Mouse (Mus musculus) monocyte, adult 5-6 weeks (primary cell): ENCODE measurements around the gene Stag3. TPM values are rescaled to one million over a fixed set of nuclear protein-coding genes. Genes with fewer than 3 reads are reported as not detected.
A peak's percentile ranks its signal among the peaks of the same experiment; 100 is the strongest.

Experiments
- ATAC-seq: fragments of 153-309, 156-312 bp; replicated peaks from 2 replicates; pipeline ENCODE4 v1.8.0; 2017; ENCODE audit warnings: mild to moderate bottlenecking; ENCODE audit not compliant: low TSS enrichment, insufficient number of reproducible peaks, severe bottlenecking, poor library complexity, low FRiP score
- total RNA-seq: library from RNA; stranded (forward); fragments of 200-1000, 200-491, 200-594 nt; gene quantifications from 3 replicates; pipeline ENCODE4 v1.2.3, GENCODE M21; 2017

Gene Stag3
- total RNA-seq, result 1.3 to 2.2 TPM (median 1.6 TPM) in 3 replicates

GRCm38 (mm10) chr5:138279585-138280424 is at the start of gene Stag3, which contains the start of the genes Gm43720 and Gpc2:
TSS of gene Stag3 (plus strand) at chr5:138280240.
TSS of gene Gm43720 (minus strand) at chr5:138279958.
TSS of gene Gpc2 (minus strand) at chr5:138280005.
- peak; percentile 92 for ATAC-seq

DNA sequence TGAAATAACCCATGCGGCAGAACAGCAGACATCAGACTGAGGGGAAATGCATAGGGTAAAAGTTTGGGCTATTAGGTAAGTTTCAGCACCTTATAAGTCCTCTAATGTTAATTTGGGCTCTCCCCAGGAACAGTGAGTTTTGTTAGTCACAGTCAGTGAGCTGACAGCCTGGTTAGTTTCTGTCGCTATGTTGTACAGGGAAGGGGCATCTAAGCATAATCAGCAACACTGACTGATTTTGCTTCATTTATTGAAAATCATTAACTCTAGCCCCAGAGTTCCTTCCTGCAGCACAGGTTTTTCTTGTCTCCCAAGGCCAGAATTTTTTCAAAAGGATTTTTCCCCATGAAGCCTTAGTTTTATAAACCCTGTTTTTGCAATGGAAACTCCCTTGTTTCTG is 46.3 kb upstream of the Stag3 start:
- ATAC-seq, result no peak

- no peak for ATAC-seq
Observed at GRCm38 (mm10) chr5:138234224-138234623, 45.8 kb upstream of the Stag3 start.

DNA sequence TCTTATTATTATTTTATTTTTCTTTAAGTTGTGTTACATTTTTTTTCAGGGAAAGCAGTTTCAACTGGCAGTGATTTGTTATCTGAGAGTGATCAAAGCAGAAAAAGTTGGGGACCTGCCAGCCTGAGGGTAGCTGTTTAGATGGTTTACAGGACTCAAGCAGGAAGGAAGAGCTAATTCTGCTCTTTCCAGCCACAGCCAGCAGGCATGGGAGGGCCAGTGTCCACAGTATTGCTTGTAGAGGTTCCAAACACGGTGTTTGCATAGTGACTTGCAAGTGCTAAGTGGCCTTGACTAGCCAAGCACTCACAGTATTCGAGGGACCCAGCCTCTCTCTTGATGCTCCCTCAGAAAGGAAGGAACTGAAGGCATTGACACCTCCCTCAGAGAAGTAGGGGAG is 38.5 kb upstream of the Stag3 start:
- no peak for ATAC-seq

DNA sequence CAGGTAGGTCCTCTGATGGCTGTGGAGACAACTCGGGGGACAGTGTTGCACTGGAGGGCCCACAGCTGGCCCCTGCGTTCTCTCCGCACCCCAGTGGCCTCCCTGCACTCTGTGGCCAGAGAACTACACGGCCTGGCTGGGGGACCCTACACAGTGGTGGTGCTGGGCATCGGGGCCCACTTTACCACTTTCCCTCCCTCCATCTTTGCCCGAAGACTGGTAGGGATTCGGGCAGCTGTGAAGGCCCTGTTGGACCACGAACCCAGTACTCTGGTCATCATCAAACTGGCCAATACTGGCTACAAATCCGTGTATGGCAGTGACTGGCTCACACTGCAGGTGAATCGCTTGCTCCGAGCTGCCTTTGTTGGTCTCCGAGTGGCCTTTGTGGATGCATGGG is 28.9 kb upstream of the Stag3 start:
- no peak for ATAC-seq

GRCm38 (mm10) chr5:138253061-138253460 is 27.0 kb upstream of the Stag3 start:
- ATAC-seq, result no peak

GRCm38 (mm10) chr5:138255353-138256093 is 24.5 kb upstream of the Stag3 start, which contains the start of gene Lamtor4:
TSS of gene Lamtor4 (plus strand) at chr5:138255482.
- ATAC-seq, result peak; percentile 96

DNA sequence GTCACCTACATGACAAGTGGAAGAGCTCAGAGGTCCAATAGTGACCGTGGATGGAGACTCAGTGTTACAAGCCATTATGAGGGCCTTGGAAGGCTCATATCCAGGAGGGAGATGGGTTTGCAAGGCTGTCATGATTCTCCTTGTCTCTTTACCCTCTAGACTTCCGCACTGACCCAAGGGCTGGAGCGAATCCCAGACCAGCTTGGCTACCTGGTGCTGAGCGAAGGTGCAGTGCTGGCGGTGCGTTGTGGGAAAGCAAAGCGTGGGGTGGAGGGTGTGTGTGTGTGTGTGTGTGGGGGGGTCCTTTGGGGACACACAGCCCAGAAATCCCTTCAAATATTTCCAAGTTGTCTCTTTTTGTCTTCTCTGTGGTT is 24.0 kb upstream of the Stag3 start:
- ATAC-seq, result no peak

DNA sequence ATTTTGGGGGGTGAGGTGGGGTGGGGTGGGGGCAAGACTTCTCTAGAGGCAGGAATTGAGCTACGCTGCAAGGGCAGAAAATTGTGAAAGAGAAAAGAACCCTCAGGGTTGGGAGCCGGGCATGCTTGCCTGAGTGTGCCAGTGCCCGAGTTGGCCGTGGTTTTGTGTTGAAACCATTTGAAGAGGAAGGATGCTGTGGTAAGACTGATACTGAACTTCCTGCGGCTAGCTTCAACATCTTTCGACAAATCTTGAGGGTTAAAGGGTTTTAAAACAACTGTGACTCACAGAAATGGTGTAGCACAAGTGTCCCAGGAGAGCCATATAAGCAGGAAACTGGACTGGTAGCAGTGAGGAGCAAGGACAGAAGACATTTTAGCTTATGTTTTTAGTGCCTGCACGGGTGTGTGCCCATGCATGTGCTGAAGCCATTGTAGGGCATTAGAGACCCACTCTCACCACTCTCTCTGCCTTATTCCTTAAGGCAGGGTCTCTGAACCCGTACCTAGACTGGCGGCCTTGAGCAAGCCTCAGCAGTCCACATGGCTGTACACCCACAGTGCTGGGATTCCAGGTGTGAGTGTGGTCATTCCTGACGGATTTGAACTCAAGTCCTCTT is 23.0 kb upstream of the Stag3 start:
- ATAC-seq, result peak; percentile 70

GRCm38 (mm10) chr5:138257585-138257978 is 22.5 kb upstream of the Stag3 start:
- ATAC-seq, result no peak

DNA sequence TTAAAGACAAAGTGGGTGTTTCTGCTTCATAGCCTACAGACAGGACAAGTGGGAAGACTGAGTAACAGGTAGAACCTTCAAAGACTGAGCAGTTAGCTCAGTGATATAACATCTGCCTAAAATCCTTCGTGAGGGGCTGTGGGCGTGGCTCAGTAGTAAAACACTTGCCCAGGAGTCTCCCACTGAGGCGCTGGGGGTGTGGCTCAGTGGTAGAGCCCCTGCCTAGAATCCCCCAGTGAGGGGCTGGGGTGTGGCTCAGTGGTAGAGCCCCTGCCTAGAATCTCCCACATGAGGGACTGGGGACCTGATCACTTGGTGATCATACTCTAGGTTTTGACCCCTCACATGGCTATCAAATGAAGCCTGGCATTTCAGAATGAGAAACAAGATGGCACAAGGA is 22.0 kb upstream of the Stag3 start:
- no peak for ATAC-seq

DNA sequence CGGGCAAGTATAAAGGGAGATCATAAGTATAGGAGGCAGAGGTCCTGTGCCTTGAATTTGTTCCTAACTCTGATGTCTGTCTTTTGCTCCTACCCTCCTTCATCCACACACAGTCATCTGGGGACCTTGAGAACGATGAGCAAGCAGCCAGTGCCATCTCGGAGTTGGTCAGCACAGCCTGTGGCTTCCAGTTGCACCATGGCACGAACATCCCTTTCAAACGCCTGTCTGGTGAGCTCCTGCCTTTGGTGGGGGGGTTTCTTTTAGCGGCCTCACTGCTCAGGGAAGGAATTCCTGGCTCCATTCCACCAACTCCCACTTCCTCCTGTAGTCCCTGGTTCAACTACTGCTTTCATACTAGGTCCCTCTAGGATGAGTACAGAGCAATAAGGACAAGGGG is 21.5 kb upstream of the Stag3 start:
- ATAC-seq, result no peak

DNA sequence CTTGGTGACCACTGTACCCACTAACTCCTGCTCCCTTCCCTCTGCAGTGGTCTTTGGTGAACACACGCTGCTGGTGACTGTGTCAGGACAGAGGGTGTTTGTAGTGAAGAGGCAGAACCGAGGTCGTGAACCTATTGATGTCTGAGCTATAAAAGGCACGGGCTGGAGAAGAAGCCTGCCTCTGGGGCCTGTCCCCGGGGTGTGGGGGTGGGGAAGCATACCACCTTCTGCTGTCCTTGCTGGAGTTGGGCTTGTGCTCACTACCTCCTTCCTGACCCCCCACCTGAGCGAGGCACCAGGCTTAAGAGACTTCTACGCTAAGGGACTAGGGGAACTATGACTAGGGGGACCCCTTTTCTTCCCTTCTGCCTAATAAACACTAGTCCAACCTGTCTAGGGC is 21.0 kb upstream of the Stag3 start:
- ATAC-seq, result no peak

DNA sequence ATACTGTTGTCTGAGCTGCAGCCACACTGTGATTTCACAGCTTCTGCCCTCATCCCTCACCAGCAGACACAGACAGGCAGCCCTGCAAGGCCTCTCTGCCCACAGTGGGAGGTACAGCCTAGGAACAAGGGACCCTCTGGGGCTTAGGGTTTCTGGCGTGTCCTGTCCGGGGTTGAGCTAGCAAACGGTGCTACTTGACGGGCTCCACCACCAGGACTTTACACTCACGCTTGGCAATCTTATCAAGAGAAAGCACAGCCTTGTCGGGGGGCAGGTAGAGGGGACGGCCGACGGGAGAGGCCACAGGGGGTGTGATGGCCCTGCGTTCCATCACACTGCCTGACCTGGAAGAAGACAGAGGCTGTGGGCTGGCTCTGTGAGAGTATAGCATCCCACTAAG is 20.0 kb upstream of the Stag3 start:
- no peak for ATAC-seq

DNA sequence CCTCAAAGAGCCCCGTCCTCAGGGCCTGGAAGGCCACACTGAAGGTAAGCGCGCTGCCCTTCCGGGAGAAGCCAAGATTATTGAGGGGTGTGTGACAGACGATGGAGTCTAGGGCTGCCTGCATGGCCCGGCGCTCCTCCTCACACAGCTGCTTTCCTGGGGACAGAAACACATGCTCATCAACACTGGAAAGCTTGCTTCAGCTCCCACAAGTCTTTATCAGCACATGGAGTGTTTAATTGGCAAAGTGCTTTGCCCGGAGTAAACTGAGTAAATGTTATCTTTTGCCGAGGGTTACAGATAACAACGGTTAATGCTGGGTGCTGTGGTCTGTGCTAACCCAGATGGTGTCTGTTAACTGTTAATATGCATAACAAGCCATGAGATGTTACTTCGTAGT is 19.2 kb upstream of the Stag3 start:
- no peak for ATAC-seq

DNA sequence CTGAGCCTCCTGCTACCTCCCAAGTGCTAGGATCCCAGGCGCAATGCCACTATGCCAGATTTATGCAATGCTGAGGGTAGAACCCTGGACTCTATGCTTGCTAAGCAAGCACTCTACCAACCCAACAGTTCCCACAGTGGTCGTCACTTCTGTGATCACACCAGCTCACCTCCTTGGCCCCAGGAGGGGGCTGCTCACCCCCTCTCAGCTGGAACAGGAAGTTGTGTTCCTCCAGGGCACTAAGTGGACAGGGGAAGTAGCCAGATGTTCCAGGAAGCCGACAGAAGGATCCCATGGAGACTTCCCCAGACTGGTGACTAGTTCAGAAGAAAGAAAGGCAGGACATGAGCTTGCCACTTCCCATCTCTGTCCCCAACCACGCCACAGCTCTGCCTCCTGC is 18.0 kb upstream of the Stag3 start:
- no peak for ATAC-seq

- no peak for ATAC-seq
Observed at GRCm38 (mm10) chr5:138262582-138263240, 17.3 kb upstream of the Stag3 start.

DNA sequence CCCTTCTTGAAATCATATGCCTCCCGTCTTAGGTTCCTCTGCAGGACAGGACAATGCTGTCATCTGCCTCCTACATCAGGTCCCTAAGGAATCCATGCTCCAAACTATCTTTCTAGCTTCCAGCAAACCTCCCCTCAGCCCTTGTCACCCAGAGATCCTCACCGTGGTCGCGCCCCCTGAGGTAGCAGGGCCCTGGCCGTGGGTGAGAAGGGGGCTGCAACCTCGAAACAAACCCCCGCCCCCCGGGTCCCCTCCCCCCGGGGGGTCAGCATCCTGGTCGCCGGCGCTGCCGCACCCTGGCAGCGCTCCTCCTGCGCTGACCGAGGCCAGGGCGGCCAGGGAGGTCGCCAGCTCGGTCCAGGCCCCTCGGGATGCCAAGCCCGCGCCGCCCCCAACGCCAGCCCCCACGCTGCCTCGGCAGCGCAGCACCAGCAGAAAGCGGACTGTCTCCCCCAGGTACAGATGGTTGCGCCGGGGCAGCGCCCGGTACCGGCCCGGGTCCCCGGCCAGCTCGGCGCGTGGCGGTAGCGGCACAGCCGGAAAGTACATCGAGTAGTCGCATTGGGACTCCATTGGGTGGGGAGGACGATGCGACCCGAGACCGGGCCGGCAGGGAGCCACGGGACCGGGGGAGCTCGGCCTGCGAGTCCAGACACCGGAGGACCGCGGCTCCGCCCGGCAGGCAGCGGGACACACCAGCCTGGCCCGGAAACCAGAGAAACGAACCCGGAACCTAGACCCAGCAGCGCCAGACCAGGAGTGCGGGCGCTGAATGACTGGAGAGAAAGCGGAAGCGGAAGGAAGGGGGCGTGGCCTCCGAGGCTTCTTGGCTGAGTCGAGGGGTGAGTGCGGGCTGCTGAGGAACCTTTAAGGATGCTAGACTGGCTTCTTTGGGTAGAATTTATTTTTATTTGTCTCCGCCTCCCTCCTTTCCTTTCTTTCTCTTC is 16.5 kb upstream of the Stag3 start, which contains the start of gene BC037034:
Gene BC037034, minus strand, starts transcription at position 774 of the 947 bp plus-strand sequence.
- peak; percentile 90 for ATAC-seq
